Mouse (Mus musculus): Measurements from ENCODE around the gene Gm10320.

The Gm10320 gene

GRCm38 (mm10) chr13:98461467-98461866 is 30.3 kb downstream of the Gm10320 start:
- peak; percentile 41 for DNase-seq (ENCODE audit: low read depth)

GRCm38 (mm10) chr13:98456398-98456797 is 35.4 kb downstream of the Gm10320 start:
- DNase-seq (ENCODE audit: low read depth), result peak; percentile 85

- no peak for DNase-seq (ENCODE audit: low read depth)
These were observed 36.2 kb downstream of the Gm10320 start for GRCm38 (mm10) chr13:98455646-98456045.

- DNase-seq (ENCODE audit: low read depth), result no peak
These were observed 37.4 kb downstream of the Gm10320 start for GRCm38 (mm10) chr13:98454224-98454967.

- peak; percentile 60 for DNase-seq (ENCODE audit: low read depth)
These were observed 38.7 kb downstream of the Gm10320 start for GRCm38 (mm10) chr13:98453146-98453545.

DNA sequence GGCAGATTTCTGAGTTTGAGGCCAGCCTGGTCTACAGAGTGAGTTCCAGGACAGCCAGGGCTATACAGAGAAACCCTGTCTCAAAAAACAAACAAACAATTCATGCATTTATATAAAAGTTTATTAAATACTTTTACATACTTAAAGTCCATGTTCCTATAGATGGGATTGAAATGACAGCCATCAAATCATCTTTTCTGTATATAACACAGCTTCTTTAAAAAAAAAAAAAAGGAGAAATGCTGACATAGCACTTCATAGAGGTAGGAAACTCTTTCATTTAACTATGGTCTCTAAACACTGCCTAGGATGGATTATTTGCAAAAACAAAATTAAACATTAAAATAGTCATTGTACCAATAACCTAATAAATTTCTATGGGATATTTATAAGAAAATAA is 43.1 kb downstream of the Gm10320 start:
- no peak for DNase-seq (ENCODE audit: low read depth)

GRCm38 (mm10) chr13:98447741-98448140 is 44.1 kb downstream of the Gm10320 start:
- DNase-seq (ENCODE audit: low read depth), result no peak

DNA sequence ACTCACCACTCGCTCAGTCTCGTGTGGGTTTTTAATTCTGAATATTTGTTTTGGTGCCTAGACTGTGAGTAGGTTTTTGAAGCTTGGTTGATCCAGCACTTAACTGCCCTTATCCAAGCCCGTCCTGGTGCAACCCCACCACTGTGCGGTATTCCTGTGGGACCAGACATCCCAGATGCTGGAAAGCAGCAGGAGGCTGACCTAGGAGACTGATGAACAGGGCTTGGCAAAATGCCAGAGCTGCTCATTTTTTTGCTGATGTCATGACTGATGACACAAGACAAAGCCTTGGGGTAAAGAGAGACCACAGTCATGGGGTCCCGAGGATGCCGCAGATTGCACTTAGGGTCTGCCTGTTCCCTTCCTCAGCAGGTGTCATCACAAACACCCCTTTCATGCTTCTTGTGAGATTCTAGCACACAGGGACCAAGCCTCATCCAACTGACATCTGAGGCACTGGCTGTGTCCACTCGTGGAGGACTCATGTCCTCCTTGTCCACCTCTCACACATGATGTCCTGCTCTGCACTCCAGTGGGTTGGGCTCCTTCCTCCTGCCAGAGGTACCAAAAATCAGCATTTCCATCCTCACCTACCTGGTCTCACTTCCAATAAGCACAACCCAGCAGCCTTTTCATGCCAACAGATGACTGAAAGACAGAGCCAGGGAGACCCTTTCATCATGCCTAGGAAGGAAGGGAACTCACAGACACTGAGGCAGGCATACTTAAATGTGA is 46.2 kb downstream of the Gm10320 start:
- DNase-seq (ENCODE audit: low read depth), result peak; percentile 22

DNA sequence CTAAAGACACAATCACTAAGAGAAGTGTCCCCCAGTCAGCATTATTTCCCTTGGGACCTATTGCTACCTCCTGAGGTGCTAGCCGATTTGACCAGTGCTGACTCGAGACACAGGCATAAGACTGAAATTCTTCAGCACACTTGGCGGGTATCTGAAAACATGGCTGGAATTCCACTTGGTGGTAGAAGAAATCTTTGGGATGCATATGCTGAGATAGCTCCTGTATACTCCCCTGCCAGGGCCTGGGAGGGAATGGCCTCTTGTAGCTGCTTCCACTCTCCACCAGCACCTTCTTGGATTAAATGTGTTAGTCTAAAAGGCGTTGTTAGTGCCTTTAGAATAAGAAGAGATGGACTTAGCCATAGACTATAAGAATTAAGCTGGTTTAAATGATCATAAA is 50.8 kb downstream of the Gm10320 start:
- DNase-seq (ENCODE audit: low read depth), result no peak

- DNase-seq (ENCODE audit: low read depth), result peak; percentile 92
These were observed 51.4 kb downstream of the Gm10320 start for GRCm38 (mm10) chr13:98440293-98440952.
